Mouse (Mus musculus) lung, embryonic 15.5 days (tissue): ENCODE data around the gene Tsc2. TPM values are rescaled to one million over a fixed set of nuclear protein-coding genes. Genes with fewer than 3 reads are reported as not detected.
"Not testable (repeated sequence)": the region's sequence is repeated elsewhere in the genome, so short reads cannot be mapped to it uniquely, and the experiment has no call there.

Experiments used
- ATAC-seq: fragments of 200-750 bp; cut with Nextera tagmentation; 2 replicates; pipeline ENCODE4 v1.8.0; 2017; ENCODE audit warnings: moderate number of reproducible peaks, borderline replicate concordance; ENCODE audit not compliant: low FRiP score, low TSS enrichment; ENCODE audit errors: extremely low read depth
- H3K27ac ChIP-seq: fragments of 300-500 bp; sonication (generic); 2 replicates; pipeline ENCODE4 v1.5.1; 2015; ENCODE audit warnings: moderate library complexity, mild to moderate bottlenecking, inconsistent platforms
- H3K27me3 ChIP-seq: fragments of 300-500 bp; sonication (generic); 2 replicates; pipeline ENCODE4 v1.6.1; 2015; ENCODE audit warnings: inconsistent platforms
- H3K36me3 ChIP-seq: fragments of 300-500 bp; sonication (generic); 2 replicates; pipeline ENCODE4 v1.6.1; 2015; ENCODE audit warnings: inconsistent platforms
- H3K4me1 ChIP-seq: fragments of 300-500 bp; sonication (generic); 2 replicates; pipeline ENCODE4 v1.6.1; 2015; ENCODE audit warnings: inconsistent platforms
- H3K4me2 ChIP-seq: fragments of 300-500 bp; sonication (generic); 2 replicates; pipeline ENCODE4 v1.6.1; 2015; ENCODE audit warnings: inconsistent platforms, mild to moderate bottlenecking, moderate library complexity
- H3K4me3 ChIP-seq: fragments of 300-500 bp; sonication (generic); 2 replicates; pipeline ENCODE4 v1.5.1; 2015; ENCODE audit warnings: mild to moderate bottlenecking, inconsistent platforms
- H3K9ac ChIP-seq: fragments of 300-500 bp; sonication (generic); 2 replicates; pipeline ENCODE4 v1.6.1; 2015; ENCODE audit warnings: inconsistent platforms
- H3K9me3 ChIP-seq: fragments of 300-500 bp; sonication (generic); 2 replicates; pipeline ENCODE4 v1.6.1; 2016; ENCODE audit warnings: inconsistent platforms
- WGBS: fragments of 180-500 bp; shearing (Covaris S2); methylation state at CpG from one replicate; pipeline ENCODE4 v1.1.7; 2015; 5-methylcytosine and 5-hydroxymethylcytosine counted together
- polyA plus RNA-seq: library from polyadenylated mRNA; unstranded; fragments of >200 nt; fragmentation: Nextera tagmentation; extraction: Ambion mirVana; gene quantifications from 2 replicates; pipeline ENCODE4 v1.2.1, GENCODE M21; 2015

Tsc2 gene
- polyA plus RNA-seq = 48.2 and 53.5 TPM in 2 replicates

GRCm38 (mm10) chr17:24632167-24632812 is at the start of gene Tsc2, which contains the start of gene Nthl1:
TSS of gene Tsc2 (minus strand) at chr17:24632630.
TSS of gene Nthl1 (plus strand) at chr17:24632680.
- Histone ChIP-seq H3K9me3 (no peaks in the 10 kb centered on the region), H3K27ac (peak within 1 kb of the TSS; percentile 96), H3K9ac (peak within 1 kb of the TSS; percentile 59), H3K4me1 (peaks cover 28% of the 10 kb centered on the region), H3K36me3 (peaks cover 21% of the 10 kb centered on the region), H3K27me3 (no peaks in the 10 kb centered on the region), H3K4me2 (peak within 1 kb of the TSS; percentile 84), H3K4me3 (peak within 1 kb of the TSS; percentile 64)
- WGBS = under 1% methylated on average over 51 of the region's 51 CpGs
- ATAC-seq = peak; percentile 86

- Histone ChIP-seq H3K27me3 (no peaks in the 10 kb centered on the region), H3K9me3 (no peaks in the 10 kb centered on the region), H3K36me3 (peaks cover 59% of the 10 kb centered on the region), H3K4me1 (no peaks in the 10 kb centered on the region), H3K4me3 (no peak overlapping the region), H3K4me2 (no peak overlapping the region), H3K9ac (no peak overlapping the region), H3K27ac (no peak overlapping the region)
- WGBS = 86% methylated on average over 24 of the region's 24 CpGs
- no peak for ATAC-seq
Measured at GRCm38 (mm10) chr17:24677500-24678080, 45.2 kb upstream of the Tsc2 start.

- H3K27ac ChIP-seq = no peak overlapping the region
- H3K36me3 ChIP-seq = peaks cover 55% of the 10 kb centered on the region
- no peak overlapping the region for H3K4me3 ChIP-seq
- no peak for ATAC-seq
- no peak overlapping the region for H3K9ac ChIP-seq
- H3K4me2 ChIP-seq = no peak overlapping the region
- peaks cover 7% of the 10 kb centered on the region for H3K4me1 ChIP-seq
- H3K27me3 ChIP-seq = no peaks in the 10 kb centered on the region
- H3K9me3 ChIP-seq = no peaks in the 10 kb centered on the region
- 92% methylated on average over 5 of the region's 5 CpGs for WGBS
Measured at GRCm38 (mm10) chr17:24676877-24677276, 44.4 kb upstream of the Tsc2 start.

- no peaks in the 10 kb centered on the region for H3K27me3 ChIP-seq
- H3K27ac ChIP-seq = no peak overlapping the region
- 58% methylated on average over 2 of the region's 2 CpGs for WGBS
- H3K4me1 ChIP-seq = peaks cover 13% of the 10 kb centered on the region
- no peaks in the 10 kb centered on the region for H3K9me3 ChIP-seq
- H3K4me3 ChIP-seq = no peak overlapping the region
- H3K9ac ChIP-seq = no peak overlapping the region
- ATAC-seq = no peak
- H3K4me2 ChIP-seq = no peak overlapping the region
- peaks cover 48% of the 10 kb centered on the region for H3K36me3 ChIP-seq
Measured at GRCm38 (mm10) chr17:24676187-24676586, 43.8 kb upstream of the Tsc2 start.

- ATAC-seq = no peak
- Histone ChIP-seq H3K4me1 (peaks cover 24% of the 10 kb centered on the region), H3K4me2 (no peak overlapping the region), H3K27ac (no peak overlapping the region), H3K27me3 (no peaks in the 10 kb centered on the region), H3K9ac (no peak overlapping the region), H3K36me3 (peaks cover 29% of the 10 kb centered on the region), H3K4me3 (no peak overlapping the region), H3K9me3 (no peaks in the 10 kb centered on the region)
- 66% methylated on average over 7 of the region's 7 CpGs for WGBS
Measured at GRCm38 (mm10) chr17:24674277-24674676, 41.8 kb upstream of the Tsc2 start.

GRCm38 (mm10) chr17:24672141-24672540 is 39.7 kb upstream of the Tsc2 start:
- Histone ChIP-seq H3K9me3 (no peaks in the 10 kb centered on the region), H3K4me2 (peak overlapping the region; percentile 78), H3K9ac (0 out of 2 replicates have a peak overlapping the region, but pooled peaks have one; percentile 30), H3K27me3 (no peaks in the 10 kb centered on the region), H3K4me1 (peaks cover 32% of the 10 kb centered on the region), H3K27ac (0 out of 2 replicates have a peak overlapping the region, but pooled peaks have one; percentile 5), H3K36me3 (peaks cover 8% of the 10 kb centered on the region), H3K4me3 (peak overlapping the region; percentile 70; the same call in 1 of the 2 replicates)
- WGBS = 6% methylated on average over 5 of the region's 5 CpGs
- ATAC-seq = no peak

- H3K4me1 ChIP-seq = peaks cover 32% of the 10 kb centered on the region
- H3K27ac ChIP-seq = no peak overlapping the region
- H3K27me3 ChIP-seq = no peaks in the 10 kb centered on the region
- no peak for ATAC-seq
- no peaks in the 10 kb centered on the region for H3K9me3 ChIP-seq
- peak overlapping the region; percentile 78 for H3K4me2 ChIP-seq
- peak overlapping the region; percentile 30; the same call in 1 of the 2 replicates for H3K9ac ChIP-seq
- peak overlapping the region; percentile 70 for H3K4me3 ChIP-seq
- WGBS = 52% methylated on average over 5 of the region's 5 CpGs
- 0 out of 2 replicates have a peak, but pooled peaks cover under 1% of the 10 kb centered on the region for H3K36me3 ChIP-seq
Measured at GRCm38 (mm10) chr17:24671346-24671745, 38.9 kb upstream of the Tsc2 start.

- H3K9ac ChIP-seq = peak overlapping the region; percentile 96
- H3K36me3 ChIP-seq = no peaks in the 10 kb centered on the region
- peak overlapping the region; percentile 70 for H3K4me3 ChIP-seq
- peaks cover 32% of the 10 kb centered on the region for H3K4me1 ChIP-seq
- H3K27ac ChIP-seq = peak overlapping the region; percentile 75; the same call in 1 of the 2 replicates
- H3K9me3 ChIP-seq = no peaks in the 10 kb centered on the region
- 5% methylated on average over 8 of the region's 8 CpGs for WGBS
- ATAC-seq = no peak
- H3K4me2 ChIP-seq = peak overlapping the region; percentile 78
- H3K27me3 ChIP-seq = no peaks in the 10 kb centered on the region
Measured at GRCm38 (mm10) chr17:24670246-24670844, 37.9 kb upstream of the Tsc2 start.

GRCm38 (mm10) chr17:24669545-24670245 is 37.3 kb upstream of the Tsc2 start, which contains the start of gene Zfp598:
TSS of gene Zfp598 (plus strand) at chr17:24669687.
- Histone ChIP-seq H3K4me2 (peak within 1 kb of the TSS; percentile 78), H3K4me3 (peak within 1 kb of the TSS; percentile 70), H3K9me3 (no peaks in the 10 kb centered on the region), H3K36me3 (no peaks in the 10 kb centered on the region), H3K27me3 (no peaks in the 10 kb centered on the region), H3K27ac (peak within 1 kb of the TSS; percentile 75), H3K4me1 (peaks cover 32% of the 10 kb centered on the region), H3K9ac (peak within 1 kb of the TSS; percentile 96)
- under 1% methylated on average over 80 of the region's 80 CpGs for WGBS
- peak; percentile 98 for ATAC-seq

GRCm38 (mm10) chr17:24669214-24669544 is 36.7 kb upstream of the Tsc2 start:
- not testable (repeated sequence) for H3K27me3 ChIP-seq, H3K9me3 ChIP-seq, H3K36me3 ChIP-seq
- peaks cover 32% of the 10 kb centered on the region for H3K4me1 ChIP-seq
- 9% methylated on average over 15 of the region's 15 CpGs for WGBS
- peak; percentile 10; the same call in 1 of the 2 replicates for ATAC-seq
- peak overlapping the region; percentile 96 for H3K9ac ChIP-seq
- H3K27ac ChIP-seq = peak overlapping the region; percentile 65
- peak overlapping the region; percentile 78 for H3K4me2 ChIP-seq
- H3K4me3 ChIP-seq = peak overlapping the region; percentile 70

GRCm38 (mm10) chr17:24667416-24667815 is 35.0 kb upstream of the Tsc2 start:
- Histone ChIP-seq H3K4me3 (no peak overlapping the region), H3K36me3 (no peaks in the 10 kb centered on the region), H3K27me3 (no peaks in the 10 kb centered on the region), H3K4me1 (peaks cover 31% of the 10 kb centered on the region), H3K9me3 (no peaks in the 10 kb centered on the region), H3K4me2 (no peak overlapping the region), H3K9ac (no peak overlapping the region), H3K27ac (no peak overlapping the region)
- 20% methylated on average over 6 of the region's 6 CpGs for WGBS
- ATAC-seq = no peak
